Comparison of ENCODE assay signal across 22 mouse cellular contexts in genomic region chr14:26798330-26798729, GRCm38 (mm10).
DNase-seq lines count a peak whose midpoint lies in the region; ATAC-seq and TF ChIP-seq lines count a peak whose summit lies in the region.
"Had no signal": no experiment of that assay in that cellular context is flagged by ENCODE, and none has a peak within 500 bp of the region (broad histone marks: within the 10 kb centered on the region; RNA-seq: fewer than 3 reads in every experiment).

No protein-coding gene starts in this region.

- no peaks in the 10 kb centered on the region for H3K79me2 ChIP-seq in MEL (ENCODE audit: control insufficient read depth, insufficient read depth, low read length, poor library complexity)

- TF ChIP-seq RAD21 in MEL (IDR thresholded peaks at IDR 0.05; ENCODE audit: low read depth, low read length), result no peak

- TF ChIP-seq CTCF in MEL (IDR thresholded peaks at IDR 0.05 in 2 of 3, conservative IDR thresholded peaks at IDR 0.05 in 1 of 3; ENCODE audit: control insufficient read depth in 1 of 3, insufficient read depth in 1 of 3, low read depth in 2 of 3, low read length in 3 of 3, poor library complexity in 1 of 3, severe bottlenecking in 1 of 3), result no peak
- no peak for TF ChIP-seq CTCF in lung, postnatal 0 days (IDR thresholded peaks at IDR 0.05)

- no peaks in the 10 kb centered on the region for H3K27me3 ChIP-seq in MEL (ENCODE audit: control insufficient read depth in 1 of 2, insufficient read depth in 2 of 2, low read length in 2 of 2)
- H3K27me3 ChIP-seq in midbrain, embryonic 11.5 days (ENCODE audit: control insufficient read depth, insufficient read depth, low read length), result no peaks in the 10 kb centered on the region
- no peaks in the 10 kb centered on the region for H3K27me3 ChIP-seq in lung, postnatal 0 days (replicated peaks; ENCODE audit: insufficient read depth, low read length)
- H3K27me3 ChIP-seq: embryonic facial prominence, embryonic 13.5 days; embryonic facial prominence, embryonic 15.5 days; forebrain, embryonic 12.5 days had no signal

- no peak overlapping the region for H3K9ac ChIP-seq in MEL (ENCODE audit: control insufficient read depth, low read depth, low read length, poor library complexity, severe bottlenecking)
- no peak overlapping the region for H3K9ac ChIP-seq in midbrain, embryonic 11.5 days (ENCODE audit: low read length)
- no peak overlapping the region for H3K9ac ChIP-seq in lung, postnatal 0 days (replicated peaks; ENCODE audit: low read depth)
- H3K9ac ChIP-seq: embryonic facial prominence, embryonic 13.5 days; embryonic facial prominence, embryonic 15.5 days; forebrain, embryonic 12.5 days had no signal

- 91% methylated on average over 3 of the region's 3 CpGs for WGBS in midbrain, embryonic 11.5 days
- 63% methylated on average over 3 of the region's 3 CpGs for WGBS in lung, postnatal 0 days

- H3K36me3 ChIP-seq in MEL (ENCODE audit: control insufficient read depth in 1 of 2, insufficient read depth in 2 of 2, low read length in 2 of 2), result peaks cover 0 to 14% of the 10 kb centered on the region in 2 experiments; a peak in 2 of 4 replicates
- no peaks in the 10 kb centered on the region for H3K36me3 ChIP-seq in midbrain, embryonic 11.5 days (ENCODE audit: control insufficient read depth, insufficient read depth, low read length)
- no peaks in the 10 kb centered on the region for H3K36me3 ChIP-seq in lung, postnatal 0 days (ENCODE audit: insufficient read depth, low read length)
- H3K36me3 ChIP-seq: embryonic facial prominence, embryonic 13.5 days; embryonic facial prominence, embryonic 15.5 days; forebrain, embryonic 10.5 days; forebrain, embryonic 12.5 days had no signal

- no peak overlapping the region for H3K4me2 ChIP-seq in midbrain, embryonic 11.5 days
- no peak overlapping the region for H3K4me2 ChIP-seq in lung, postnatal 0 days (replicated peaks; ENCODE audit: low read depth, low read length)
- H3K4me2 ChIP-seq: embryonic facial prominence, embryonic 13.5 days; embryonic facial prominence, embryonic 15.5 days; forebrain, embryonic 12.5 days had no signal

- no peaks in the 10 kb centered on the region for H3K9me3 ChIP-seq in MEL (replicated peaks; ENCODE audit: insufficient read depth, low read length)
- H3K9me3 ChIP-seq in midbrain, embryonic 11.5 days (ENCODE audit: control insufficient read depth, low read length), result no peaks in the 10 kb centered on the region
- H3K9me3 ChIP-seq in lung, postnatal 0 days (ENCODE audit: low read length), result no peaks in the 10 kb centered on the region
- H3K9me3 ChIP-seq: embryonic facial prominence, embryonic 13.5 days; embryonic facial prominence, embryonic 15.5 days; forebrain, embryonic 10.5 days; forebrain, embryonic 12.5 days had no signal

- no peak overlapping the region for H3K27ac ChIP-seq in MEL (ENCODE audit: control insufficient read depth, low read depth, low read length)
- H3K27ac ChIP-seq in midbrain, embryonic 11.5 days (ENCODE audit: low read depth, low read length), result no peak overlapping the region
- H3K27ac ChIP-seq in lung, postnatal 0 days (ENCODE audit: low read length), result no peak overlapping the region
- H3K27ac ChIP-seq: embryonic facial prominence, embryonic 13.5 days; embryonic facial prominence, embryonic 15.5 days; forebrain, embryonic 10.5 days; forebrain, embryonic 12.5 days had no signal

- peak; percentile 82 for ATAC-seq in common myeloid progenitor, adult 5-6 weeks (replicated peaks; ENCODE audit: low read depth, poor library complexity, severe bottlenecking)
- ATAC-seq in megakaryocyte-erythroid progenitor cell, adult 5-6 weeks (replicated peaks; ENCODE audit: low FRiP score, low TSS enrichment, poor library complexity, severe bottlenecking), result peak; percentile 85
- ATAC-seq in midbrain, embryonic 11.5 days (ENCODE audit: low FRiP score), result no peak
- no peak for ATAC-seq in lung, postnatal 0 days
- ATAC-seq: forebrain, embryonic 14.5 days; forebrain, embryonic 16.5 days had no signal

- peak; percentile 50 to 51; a peak in 2 of 4 replicates for TF ChIP-seq EP300 in MEL (IDR thresholded peaks at IDR 0.05; ENCODE audit: low read depth in 1 of 2, low read length in 2 of 2)
- no peak for TF ChIP-seq EP300 in lung, postnatal 0 days (IDR thresholded peaks at IDR 0.05)

- peak overlapping the region in 1 of 2 experiments; percentile 3; a peak in 1 of 4 replicates for H3K4me3 ChIP-seq in MEL (ENCODE audit: control insufficient read depth in 1 of 2, insufficient read depth in 1 of 2, low read depth in 2 of 2, low read length in 2 of 2)
- H3K4me3 ChIP-seq in midbrain, embryonic 11.5 days (ENCODE audit: low read depth, low read length), result no peak overlapping the region
- no peak overlapping the region for H3K4me3 ChIP-seq in lung, postnatal 0 days (ENCODE audit: low read depth, low read length)
- H3K4me3 ChIP-seq: embryonic facial prominence, embryonic 13.5 days; embryonic facial prominence, embryonic 15.5 days; erythroblast, embryonic 14.5 days; forebrain, embryonic 10.5 days; forebrain, embryonic 12.5 days had no signal

- H3K4me1 ChIP-seq in MEL (ENCODE audit: control insufficient read depth in 1 of 2, insufficient read depth in 2 of 2, low read length in 2 of 2), result peaks cover 2 to 6% of the 10 kb centered on the region in 2 experiments; a peak in 3 of 4 replicates
- no peaks in the 10 kb centered on the region for H3K4me1 ChIP-seq in midbrain, embryonic 11.5 days (ENCODE audit: control insufficient read depth, insufficient read depth, low read length)
- H3K4me1 ChIP-seq in lung, postnatal 0 days (ENCODE audit: insufficient read depth, low read depth, low read length), result no peaks in the 10 kb centered on the region
- H3K4me1 ChIP-seq: embryonic facial prominence, embryonic 13.5 days; embryonic facial prominence, embryonic 15.5 days; forebrain, embryonic 10.5 days; forebrain, embryonic 12.5 days had no signal

- TF ChIP-seq POLR2A in MEL (IDR thresholded peaks at IDR 0.05; ENCODE audit: control insufficient read depth in 1 of 2, insufficient read depth in 1 of 2, low read depth in 1 of 2, low read length in 2 of 2, poor library complexity in 1 of 2), result no peak

- peak; percentile 65 for DNase-seq in MEL (ENCODE audit: low read depth, low spot score)
- DNase-seq in midbrain, embryonic 11.5 days (ENCODE audit: low spot score, missing footprints), result no peak
- no peak for DNase-seq in lung, postnatal 0 days (ENCODE audit: low spot score)
- no peak for DNase-seq in B cell, adult 2 months
- DNase-seq: adrenal gland, adult 8-10 months; adrenal gland, postnatal 14 days; adrenal gland, postnatal 36 days; cerebellum, adult 11-12 months; cerebellum, adult 2 months; cerebellum, adult 9-10 months; cerebellum, postnatal 10 days; cerebellum, postnatal 25 days; embryo, embryonic 11 days had no signal

TF ChIP-seq in MEL, 35 proteins besides CTCF, POLR2A, EP300 and RAD21:
- TF ChIP-seq GATA1 (IDR thresholded peaks at IDR 0.05; ENCODE audit: low read depth, low read length) (peak; percentile 66), SIN3A (IDR thresholded peaks at IDR 0.05; ENCODE audit: low read length) (no peak), MAFK (IDR thresholded peaks at IDR 0.05; ENCODE audit: borderline replicate concordance, low read depth, low read length) (no peak), TAL1 (IDR thresholded peaks at IDR 0.05; ENCODE audit: low read length) (peak; percentile 48), TBP (IDR thresholded peaks at IDR 0.05; ENCODE audit: low read depth, low read length) (0 out of 2 replicates have a peak, but pooled peaks have one; percentile 24), TCF12 (IDR thresholded peaks at IDR 0.05; ENCODE audit: low read depth, low read length) (peak; percentile 61), E2F4 (IDR thresholded peaks at IDR 0.05; ENCODE audit: borderline replicate concordance, low read depth, low read length) (no peak)

Comparison
In these comparisons a context has a peak if more than half of its experiments do, and no peak if none do; other contexts are left out.
1. ATAC-seq: peak in common myeloid progenitor, adult 5-6 weeks (single experiment) and megakaryocyte-erythroid progenitor cell, adult 5-6 weeks (single experiment); none in midbrain, embryonic 11.5 days (single experiment) and lung, postnatal 0 days (single experiment).